Mouse (Mus musculus) kidney, adult 2 months (tissue): ENCODE measurements around the gene Rbl2. TPM values are rescaled to one million over a fixed set of nuclear protein-coding genes. Genes with fewer than 3 reads are reported as not detected.

Source experiments
- DNase-seq: peaks from one replicate; pipeline ENCODE4 v3.0.0; 2021
- H3K27ac ChIP-seq: fragments of 200-500 bp; 2 replicates; pipeline ENCODE4 v1.5.1; 2012; ENCODE audit warnings: low read depth, low read length, control low read depth, inconsistent platforms; ENCODE audit not compliant: insufficient read depth
- H3K27me3 ChIP-seq: fragments of 200-500 bp; replicated peaks from 2 replicates; pipeline ENCODE4 v1.6.1; 2012; ENCODE audit warnings: mild to moderate bottlenecking, moderate library complexity, low read length, inconsistent platforms; ENCODE audit not compliant: control insufficient read depth, insufficient read depth
- H3K36me3 ChIP-seq: fragments of 200-500 bp; 2 replicates; pipeline ENCODE4 v1.6.1; 2012; ENCODE audit warnings: mild to moderate bottlenecking, moderate library complexity, low read length, inconsistent platforms; ENCODE audit not compliant: control insufficient read depth, insufficient read depth
- H3K4me1 ChIP-seq: fragments of 200-500 bp; 2 replicates; pipeline ENCODE4 v1.6.1; 2011; ENCODE audit warnings: low read length; ENCODE audit not compliant: control insufficient read depth, insufficient read depth
- H3K4me3 ChIP-seq: fragments of 200-500 bp; 2 replicates; pipeline ENCODE4 v1.5.1; 2011; ENCODE audit warnings: mild to moderate bottlenecking, low read depth, low read length, control low read depth; ENCODE audit not compliant: insufficient read depth
- CTCF ChIP-seq: fragments of 200-500 bp; conservative IDR thresholded peaks from 2 replicates; pipeline ENCODE4 v1.5.1; 2011; ENCODE audit warnings: low read depth, mild to moderate bottlenecking, control low read depth, low read length, moderate library complexity, mixed read lengths; ENCODE audit not compliant: insufficient read depth, insufficient read length
- POLR2A ChIP-seq: fragments of 200-500 bp; IDR thresholded peaks from one replicate; pipeline ENCODE4 v1.6.1; 2011; ENCODE audit warnings: low read depth, low read length, control low read depth
- WGBS: fragments of 180-500 bp; shearing (Covaris S2); methylation state at CpG from one replicate; pipeline ENCODE4 v1.1.7; 2018; 5-methylcytosine and 5-hydroxymethylcytosine counted together
- polyA plus RNA-seq: library from polyadenylated mRNA; depleted of rRNA; stranded (reverse); fragments of >200 nt; gene quantifications from 2 replicates; pipeline ENCODE4 v1.2.3, GENCODE M21; 2012

Gene Rbl2
- polyA plus RNA-seq, 1 experiment: 38.1 TPM

GRCm38 (mm10) chr8:91124315-91124714 lies 54.5 kb downstream of the Rbl2 start:
- WGBS: 37% methylated on average over 5 of the region's 5 CpGs
- Histone ChIP-seq H3K4me1 (peaks cover 5% of the 10 kb centered on the region; the same call in 1 of the 2 replicates), H3K36me3 (peaks cover 19% of the 10 kb centered on the region), H3K27ac (peak overlapping the region; percentile 20; the same call in 1 of the 2 replicates), H3K27me3 (no peaks in the 10 kb centered on the region), H3K4me3 (no peak overlapping the region)
- DNase-seq: peak; percentile 85
- TF ChIP-seq POLR2A (no peak), CTCF (no peak)

GRCm38 (mm10) chr8:91126786-91127185 lies 56.9 kb downstream of the Rbl2 start:
- Histone ChIP-seq H3K4me3 (no peak overlapping the region), H3K36me3 (peaks cover 16% of the 10 kb centered on the region), H3K4me1 (peaks cover 5% of the 10 kb centered on the region; the same call in 1 of the 2 replicates), H3K27ac (no peak overlapping the region), H3K27me3 (no peaks in the 10 kb centered on the region)
- no peak for DNase-seq
- TF ChIP-seq POLR2A: no peak
- no peak for TF ChIP-seq CTCF
- WGBS: 89% methylated on average over 8 of the region's 8 CpGs

GRCm38 (mm10) chr8:91132731-91133130 lies 62.9 kb downstream of the Rbl2 start:
- H3K4me3 ChIP-seq: peak overlapping the region; percentile 79
- 40% methylated on average over 4 of the region's 4 CpGs for WGBS

GRCm38 (mm10) chr8:91133441-91134069 lies 63.7 kb downstream of the Rbl2 start:
- peak; percentile 48 for TF ChIP-seq POLR2A
- TF ChIP-seq CTCF: no peak
- no peak for DNase-seq
- peaks cover 20% of the 10 kb centered on the region for H3K4me1 ChIP-seq
- H3K4me3 ChIP-seq: peak overlapping the region; percentile 79
- no peaks in the 10 kb centered on the region for H3K27me3 ChIP-seq
- WGBS: under 1% methylated on average over 58 of the region's 58 CpGs
- H3K36me3 ChIP-seq: peaks cover 4% of the 10 kb centered on the region; the same call in 1 of the 2 replicates
- H3K27ac ChIP-seq: peak overlapping the region; percentile 85

More at GRCm38 (mm10) chr8:91132731-91133130, 62.9 kb downstream of the Rbl2 start:
- Histone ChIP-seq H3K36me3 (peaks cover 6% of the 10 kb centered on the region), H3K27ac (peak overlapping the region; percentile 85), H3K4me1 (peaks cover 20% of the 10 kb centered on the region), H3K27me3 (no peaks in the 10 kb centered on the region)
- no peak for TF ChIP-seq POLR2A
- TF ChIP-seq CTCF: no peak
- no peak for DNase-seq

- H3K27ac ChIP-seq: peak overlapping the region; percentile 97
- WGBS: 1% methylated on average over 24 of the region's 24 CpGs
- TF ChIP-seq POLR2A (peak; percentile 99), CTCF (peak; percentile 24; the same call in 1 of the 2 replicates)
- peak; percentile 100 for DNase-seq
- peaks cover 2% of the 10 kb centered on the region; the same call in 1 of the 2 replicates for H3K36me3 ChIP-seq
- peak overlapping the region; percentile 42 for H3K4me3 ChIP-seq
- peaks cover 20% of the 10 kb centered on the region for H3K4me1 ChIP-seq
- H3K27me3 ChIP-seq: no peaks in the 10 kb centered on the region
These were observed 64.2 kb downstream of the Rbl2 start for GRCm38 (mm10) chr8:91134070-91134475.

- no peak for DNase-seq
- Histone ChIP-seq H3K4me3 (peak overlapping the region; percentile 27), H3K36me3 (no peaks in the 10 kb centered on the region), H3K27me3 (no peaks in the 10 kb centered on the region), H3K27ac (peak overlapping the region; percentile 97), H3K4me1 (peaks cover 20% of the 10 kb centered on the region)
- 30% methylated on average over 12 of the region's 12 CpGs for WGBS
- no peak for TF ChIP-seq CTCF
- no peak for TF ChIP-seq POLR2A
These were observed 64.8 kb downstream of the Rbl2 start for GRCm38 (mm10) chr8:91134659-91135058.
